Mouse (Mus musculus): ENCODE data around the gene A930018P22Rik. TPM values are rescaled to one million over a fixed set of nuclear protein-coding genes. Genes with fewer than 3 reads are reported as not detected.
"Not testable (repeated sequence)": the region's sequence is repeated elsewhere in the genome, so short reads cannot be mapped to it uniquely, and the experiment has no call there.

A930018P22Rik gene
- polyA plus RNA-seq, 1 experiment from 2014 or later, result 0.53 TPM

GRCm38 (mm10) chr2:104110031-104110430, 12.5 kb upstream of the A930018P22Rik start:
- no peaks in the 10 kb centered on the region for H3K27me3 ChIP-seq (ENCODE audit: control insufficient read depth, insufficient read depth, low read length)
- H3K4me3 ChIP-seq (ENCODE audit: low read depth, low read length), result no peak overlapping the region
- H3K9ac ChIP-seq (ENCODE audit: low read depth, low read length), result no peak overlapping the region
- H3K27ac ChIP-seq (ENCODE audit: low read depth, low read length), result peak overlapping the region; percentile 70
- 76% methylated on average over 4 of the region's 4 CpGs for WGBS (ENCODE audit: insufficient replicate concordance)
- ATAC-seq (replicated peaks; ENCODE audit: insufficient number of reproducible peaks, low FRiP score, low TSS enrichment), result no peak
- H3K4me2 ChIP-seq, result no peak overlapping the region
- H3K9me3 ChIP-seq (replicated peaks; ENCODE audit: control insufficient read depth, low read length), result no peaks in the 10 kb centered on the region
- H3K36me3 ChIP-seq (ENCODE audit: control insufficient read depth, insufficient read depth, low read length), result no peaks in the 10 kb centered on the region
- H3K4me1 ChIP-seq (ENCODE audit: control insufficient read depth, insufficient read depth, low read length), result peaks cover 6% of the 10 kb centered on the region

- not testable (repeated sequence) for H3K4me3 ChIP-seq (ENCODE audit: low read depth, low read length); H3K36me3 ChIP-seq (ENCODE audit: control insufficient read depth, insufficient read depth, low read length); H3K4me2 ChIP-seq; H3K9me3 ChIP-seq (replicated peaks; ENCODE audit: control insufficient read depth, low read length); ATAC-seq (replicated peaks; ENCODE audit: insufficient number of reproducible peaks, low FRiP score, low TSS enrichment); H3K27ac ChIP-seq (ENCODE audit: low read depth, low read length); H3K27me3 ChIP-seq (ENCODE audit: control insufficient read depth, insufficient read depth, low read length); H3K9ac ChIP-seq (ENCODE audit: low read depth, low read length); H3K4me1 ChIP-seq (ENCODE audit: control insufficient read depth, insufficient read depth, low read length)
- WGBS (ENCODE audit: insufficient replicate concordance), result no CpG with 5 or more reads among the region's 1 CpGs
These were observed 11.3 kb upstream of the A930018P22Rik start for GRCm38 (mm10) chr2:104111170-104111797.

- not testable (repeated sequence) for H3K36me3 ChIP-seq (ENCODE audit: control insufficient read depth, insufficient read depth, low read length); H3K4me3 ChIP-seq (ENCODE audit: low read depth, low read length); H3K9me3 ChIP-seq (replicated peaks; ENCODE audit: control insufficient read depth, low read length); H3K4me1 ChIP-seq (ENCODE audit: control insufficient read depth, insufficient read depth, low read length); H3K27me3 ChIP-seq (ENCODE audit: control insufficient read depth, insufficient read depth, low read length); H3K4me2 ChIP-seq; H3K9ac ChIP-seq (ENCODE audit: low read depth, low read length); H3K27ac ChIP-seq (ENCODE audit: low read depth, low read length); ATAC-seq (replicated peaks; ENCODE audit: insufficient number of reproducible peaks, low FRiP score, low TSS enrichment)
These were observed 9.0 kb upstream of the A930018P22Rik start for GRCm38 (mm10) chr2:104113563-104113962.

GRCm38 (mm10) chr2:104114898-104115297, 7.7 kb upstream of the A930018P22Rik start:
- ATAC-seq (replicated peaks; ENCODE audit: insufficient number of reproducible peaks, low FRiP score, low TSS enrichment), result no peak
- WGBS (ENCODE audit: insufficient replicate concordance), result 89% methylated on average over 3 of the region's 3 CpGs
- no peak overlapping the region for H3K27ac ChIP-seq (ENCODE audit: low read depth, low read length)

GRCm38 (mm10) chr2:104117173-104117572, 5.4 kb upstream of the A930018P22Rik start:
- not testable (repeated sequence) for H3K27ac ChIP-seq (ENCODE audit: low read depth, low read length); ATAC-seq (replicated peaks; ENCODE audit: insufficient number of reproducible peaks, low FRiP score, low TSS enrichment); H3K9me3 ChIP-seq (replicated peaks; ENCODE audit: control insufficient read depth, low read length); H3K4me3 ChIP-seq (ENCODE audit: low read depth, low read length); H3K27me3 ChIP-seq (ENCODE audit: control insufficient read depth, insufficient read depth, low read length); H3K4me2 ChIP-seq; H3K9ac ChIP-seq (ENCODE audit: low read depth, low read length); H3K36me3 ChIP-seq (ENCODE audit: control insufficient read depth, insufficient read depth, low read length)
- H3K4me1 ChIP-seq (ENCODE audit: control insufficient read depth, insufficient read depth, low read length), result peaks cover 21% of the 10 kb centered on the region

More at GRCm38 (mm10) chr2:104114898-104115297, 7.7 kb upstream of the A930018P22Rik start:
- H3K9me3 ChIP-seq (replicated peaks; ENCODE audit: control insufficient read depth, low read length), result no peaks in the 10 kb centered on the region
- H3K9ac ChIP-seq (ENCODE audit: low read depth, low read length), result no peak overlapping the region
- no peaks in the 10 kb centered on the region for H3K27me3 ChIP-seq (ENCODE audit: control insufficient read depth, insufficient read depth, low read length)
- H3K36me3 ChIP-seq (ENCODE audit: control insufficient read depth, insufficient read depth, low read length), result no peaks in the 10 kb centered on the region
- peaks cover 4% of the 10 kb centered on the region for H3K4me1 ChIP-seq (ENCODE audit: control insufficient read depth, insufficient read depth, low read length)
- no peak overlapping the region for H3K4me3 ChIP-seq (ENCODE audit: low read depth, low read length)
- no peak overlapping the region for H3K4me2 ChIP-seq

- H3K27ac ChIP-seq (ENCODE audit: low read depth, low read length), result no peak overlapping the region
- WGBS (ENCODE audit: insufficient replicate concordance), result 84% methylated on average over 1 of the region's 1 CpGs
These were observed 3.5 kb upstream of the A930018P22Rik start for GRCm38 (mm10) chr2:104119097-104119496.

GRCm38 (mm10) chr2:104120312-104120711, 2.3 kb upstream of the A930018P22Rik start:
- ATAC-seq (replicated peaks; ENCODE audit: insufficient number of reproducible peaks, low FRiP score, low TSS enrichment), result no peak
- Histone ChIP-seq H3K4me1 (ENCODE audit: control insufficient read depth, insufficient read depth, low read length) (peaks cover 34% of the 10 kb centered on the region), H3K36me3 (ENCODE audit: control insufficient read depth, insufficient read depth, low read length) (no peaks in the 10 kb centered on the region), H3K4me2 (no peak overlapping the region), H3K4me3 (ENCODE audit: low read depth, low read length) (no peak overlapping the region), H3K27ac (ENCODE audit: low read depth, low read length) (peak overlapping the region; percentile 29; the same call in 1 of the 2 replicates), H3K27me3 (ENCODE audit: control insufficient read depth, insufficient read depth, low read length) (no peaks in the 10 kb centered on the region), H3K9me3 (replicated peaks; ENCODE audit: control insufficient read depth, low read length) (no peaks in the 10 kb centered on the region), H3K9ac (ENCODE audit: low read depth, low read length) (no peak overlapping the region)
- WGBS (ENCODE audit: insufficient replicate concordance), result 52% methylated on average over 6 of the region's 6 CpGs

More at GRCm38 (mm10) chr2:104119097-104119496, 3.5 kb upstream of the A930018P22Rik start:
- no peak for ATAC-seq (replicated peaks; ENCODE audit: insufficient number of reproducible peaks, low FRiP score, low TSS enrichment)
- no peaks in the 10 kb centered on the region for H3K9me3 ChIP-seq (replicated peaks; ENCODE audit: control insufficient read depth, low read length)
- no peak overlapping the region for H3K9ac ChIP-seq (ENCODE audit: low read depth, low read length)
- H3K4me2 ChIP-seq, result no peak overlapping the region
- no peaks in the 10 kb centered on the region for H3K27me3 ChIP-seq (ENCODE audit: control insufficient read depth, insufficient read depth, low read length)
- peaks cover 28% of the 10 kb centered on the region for H3K4me1 ChIP-seq (ENCODE audit: control insufficient read depth, insufficient read depth, low read length)
- H3K36me3 ChIP-seq (ENCODE audit: control insufficient read depth, insufficient read depth, low read length), result no peaks in the 10 kb centered on the region
- no peak overlapping the region for H3K4me3 ChIP-seq (ENCODE audit: low read depth, low read length)

- 0 out of 2 replicates have a peak, but pooled peaks cover 4% of the 10 kb centered on the region for H3K27me3 ChIP-seq (ENCODE audit: control insufficient read depth, insufficient read depth, low read length)
- no peaks in the 10 kb centered on the region for H3K9me3 ChIP-seq (replicated peaks; ENCODE audit: control insufficient read depth, low read length)
- peak overlapping the region; percentile 43 for H3K9ac ChIP-seq (ENCODE audit: low read depth, low read length)
- H3K4me2 ChIP-seq, result peak overlapping the region; percentile 95
- ATAC-seq (replicated peaks; ENCODE audit: insufficient number of reproducible peaks, low FRiP score, low TSS enrichment), result no peak
- peak overlapping the region; percentile 83 for H3K27ac ChIP-seq (ENCODE audit: low read depth, low read length)
- H3K4me1 ChIP-seq (ENCODE audit: control insufficient read depth, insufficient read depth, low read length), result peaks cover 34% of the 10 kb centered on the region
- no peaks in the 10 kb centered on the region for H3K36me3 ChIP-seq (ENCODE audit: control insufficient read depth, insufficient read depth, low read length)
- peak overlapping the region; percentile 65; the same call in 1 of the 2 replicates for H3K4me3 ChIP-seq (ENCODE audit: low read depth, low read length)
- 71% methylated on average over 8 of the region's 8 CpGs for WGBS (ENCODE audit: insufficient replicate concordance)
These were observed 676 bp upstream of the A930018P22Rik start for GRCm38 (mm10) chr2:104121681-104122504.

Measured in heart, embryonic 11.5 days (tissue).